Mouse (Mus musculus) NIH3T3 (cell line): ENCODE measurements around the gene Slx.
"Not testable (repeated sequence)": the region's sequence is repeated elsewhere in the genome, so short reads cannot be mapped to it uniquely, and the experiment has no call there.

Experiments
- DNase-seq: peaks from one replicate; pipeline ENCODE4 v3.0.0-alpha.2; 2012; ENCODE audit warnings: low read depth

Slx gene

GRCm38 (mm10) chrX:26545465-26545864 lies at the start of gene Slx:
Slx (minus strand) TSS chrX:26545565.
- not testable (repeated sequence) for DNase-seq
